Mouse (Mus musculus) retina, postnatal 7 days (tissue): ENCODE results near the gene Ccdc47.

Experiments
- DNase-seq: peaks from one replicate; pipeline ENCODE4 v3.0.0-alpha.2; 2012; ENCODE audit warnings: low read depth, low spot score

The Ccdc47 gene

GRCm38 (mm10) chr11:106198277-106198676, 17.9 kb downstream of the Ccdc47 start:
- DNase-seq, result no peak

GRCm38 (mm10) chr11:106195341-106195740, 20.8 kb downstream of the Ccdc47 start:
- DNase-seq, result no peak

- DNase-seq, result no peak
Measured at GRCm38 (mm10) chr11:106194891-106195290, 21.3 kb downstream of the Ccdc47 start.

GRCm38 (mm10) chr11:106194155-106194541, 22.0 kb downstream of the Ccdc47 start:
- no peak for DNase-seq

GRCm38 (mm10) chr11:106193371-106194154, 22.6 kb downstream of the Ccdc47 start:
- DNase-seq, result peak; percentile 95

GRCm38 (mm10) chr11:106192657-106193370, 23.3 kb downstream of the Ccdc47 start:
- no peak for DNase-seq

- DNase-seq, result no peak
Measured at GRCm38 (mm10) chr11:106192241-106192640, 23.9 kb downstream of the Ccdc47 start.

- DNase-seq, result no peak
Measured at GRCm38 (mm10) chr11:106191716-106192115, 24.4 kb downstream of the Ccdc47 start.

- no peak for DNase-seq
Measured at GRCm38 (mm10) chr11:106187326-106187725, 28.8 kb downstream of the Ccdc47 start.

GRCm38 (mm10) chr11:106180449-106180801, 35.7 kb downstream of the Ccdc47 start:
- DNase-seq, result no peak

- DNase-seq, result no peak
Measured at GRCm38 (mm10) chr11:106179711-106180448, 36.3 kb downstream of the Ccdc47 start.

GRCm38 (mm10) chr11:106178036-106178782, 37.9 kb downstream of the Ccdc47 start:
- no peak for DNase-seq

- DNase-seq, result no peak
Measured at GRCm38 (mm10) chr11:106176372-106176771, 39.8 kb downstream of the Ccdc47 start.

GRCm38 (mm10) chr11:106175081-106175480, 41.1 kb downstream of the Ccdc47 start:
- DNase-seq, result no peak

GRCm38 (mm10) chr11:106174372-106174771, 41.8 kb downstream of the Ccdc47 start:
- DNase-seq, result no peak

- no peak for DNase-seq
Measured at GRCm38 (mm10) chr11:106173228-106173627, 42.9 kb downstream of the Ccdc47 start.

GRCm38 (mm10) chr11:106170807-106171206, 45.3 kb downstream of the Ccdc47 start:
- no peak for DNase-seq

- DNase-seq, result no peak
Measured at GRCm38 (mm10) chr11:106167435-106167834, 48.7 kb downstream of the Ccdc47 start.

- DNase-seq, result no peak
Measured at GRCm38 (mm10) chr11:106164601-106165180, 51.5 kb downstream of the Ccdc47 start.

- no peak for DNase-seq
Measured at GRCm38 (mm10) chr11:106163546-106163945, 52.6 kb downstream of the Ccdc47 start.

- DNase-seq, result no peak
Measured at GRCm38 (mm10) chr11:106162237-106162636, 53.9 kb downstream of the Ccdc47 start.
